Mouse (Mus musculus) thymus, adult 2 months (tissue): ENCODE measurements around the gene Rxra. TPM values are rescaled to one million over a fixed set of nuclear protein-coding genes. Genes with fewer than 3 reads are reported as not detected.

Experiments used
- DNase-seq: peaks from one replicate; pipeline ENCODE4 v3.0.0; 2021
- H3K27ac ChIP-seq: fragments of 200-500 bp; 2 replicates; pipeline ENCODE4 v1.5.1; 2012; ENCODE audit warnings: low read length, control low read depth; ENCODE audit not compliant: control insufficient read depth, insufficient read depth
- H3K27me3 ChIP-seq: fragments of 200-500 bp; 2 replicates; pipeline ENCODE4 v1.6.1; 2012; ENCODE audit warnings: mild to moderate bottlenecking, low read length, moderate library complexity, mixed read lengths; ENCODE audit not compliant: control insufficient read depth, insufficient read depth
- H3K36me3 ChIP-seq: fragments of 200-500 bp; 2 replicates; pipeline ENCODE4 v1.6.1; 2012; ENCODE audit warnings: mild to moderate bottlenecking, low read length, moderate library complexity; ENCODE audit not compliant: control insufficient read depth, insufficient read depth
- H3K4me1 ChIP-seq: fragments of 200-500 bp; replicated peaks from 2 replicates; pipeline ENCODE4 v1.6.1; 2012; ENCODE audit warnings: low read length; ENCODE audit not compliant: control insufficient read depth, insufficient read depth
- H3K4me3 ChIP-seq: fragments of 200-500 bp; 2 replicates; pipeline ENCODE4 v1.5.1; 2012; ENCODE audit warnings: mild to moderate bottlenecking, low read length, control low read depth, moderate library complexity; ENCODE audit not compliant: control insufficient read depth, insufficient read depth
- CTCF ChIP-seq: fragments of 200-500 bp; IDR thresholded peaks from 2 replicates; pipeline ENCODE4 v1.5.1; 2012; ENCODE audit warnings: mild to moderate bottlenecking, control low read depth, low read length, moderate library complexity, borderline replicate concordance; ENCODE audit not compliant: control insufficient read depth, poor library complexity, insufficient read depth; ENCODE audit errors: extremely low read depth
- POLR2A ChIP-seq: fragments of 200-500 bp; IDR thresholded peaks from 2 replicates; pipeline ENCODE4 v1.6.1; 2012; ENCODE audit warnings: mild to moderate bottlenecking, low read length, control low read depth, moderate library complexity; ENCODE audit not compliant: control insufficient read depth, poor library complexity, insufficient read depth; ENCODE audit errors: extremely low read depth
- WGBS: fragments of 180-500 bp; shearing (Covaris S2); methylation state at CpG from one replicate; pipeline ENCODE4 v1.1.7; 2018; 5-methylcytosine and 5-hydroxymethylcytosine counted together
- polyA plus RNA-seq: library from polyadenylated mRNA; depleted of rRNA; stranded (reverse); fragments of >200 nt; gene quantifications from 2 replicates; pipeline ENCODE4 v1.2.3, GENCODE M21; 2012

The Rxra gene
- polyA plus RNA-seq, 1 experiment: 40.3 TPM

- peak overlapping the region; percentile 93 for H3K4me3 ChIP-seq
Observed at GRCm38 (mm10) chr2:27678331-27678730, 2.1 kb downstream of the Rxra start.

GRCm38 (mm10) chr2:27678836-27679480 lies 2.7 kb downstream of the Rxra start:
- TF ChIP-seq CTCF: no peak
- no peak for TF ChIP-seq POLR2A
- WGBS: 92% methylated on average over 7 of the region's 7 CpGs
- no peak for DNase-seq
- H3K36me3 ChIP-seq: no peaks in the 10 kb centered on the region
- H3K27me3 ChIP-seq: peaks cover 5% of the 10 kb centered on the region; the same call in 1 of the 2 replicates
- peaks cover 21% of the 10 kb centered on the region for H3K4me1 ChIP-seq
- no peak overlapping the region for H3K27ac ChIP-seq
- no peak overlapping the region for H3K4me3 ChIP-seq

More at GRCm38 (mm10) chr2:27678331-27678730, 2.1 kb downstream of the Rxra start:
- H3K4me1 ChIP-seq: peaks cover 21% of the 10 kb centered on the region
- TF ChIP-seq POLR2A (no peak), CTCF (no peak)
- H3K27ac ChIP-seq: no peak overlapping the region
- H3K36me3 ChIP-seq: no peaks in the 10 kb centered on the region
- H3K27me3 ChIP-seq: peaks cover 5% of the 10 kb centered on the region; the same call in 1 of the 2 replicates
- DNase-seq: no peak
- 74% methylated on average over 4 of the region's 4 CpGs for WGBS

GRCm38 (mm10) chr2:27679621-27680025 lies 3.4 kb downstream of the Rxra start:
- WGBS: 95% methylated on average over 3 of the region's 3 CpGs
- peaks cover 21% of the 10 kb centered on the region for H3K4me1 ChIP-seq

GRCm38 (mm10) chr2:27680058-27680457 lies 3.8 kb downstream of the Rxra start:
- Histone ChIP-seq H3K4me3 (no peak overlapping the region), H3K27ac (no peak overlapping the region), H3K27me3 (peaks cover 5% of the 10 kb centered on the region; the same call in 1 of the 2 replicates), H3K36me3 (no peaks in the 10 kb centered on the region), H3K4me1 (peaks cover 21% of the 10 kb centered on the region)
- WGBS: 63% methylated on average over 6 of the region's 6 CpGs
- TF ChIP-seq CTCF: no peak
- DNase-seq: no peak

More at GRCm38 (mm10) chr2:27679621-27680025, 3.4 kb downstream of the Rxra start:
- no peak overlapping the region for H3K4me3 ChIP-seq
- no peak overlapping the region for H3K27ac ChIP-seq
- peaks cover 5% of the 10 kb centered on the region; the same call in 1 of the 2 replicates for H3K27me3 ChIP-seq
- H3K36me3 ChIP-seq: no peaks in the 10 kb centered on the region
- DNase-seq: no peak
- TF ChIP-seq CTCF (no peak), POLR2A (no peak)

GRCm38 (mm10) chr2:27680595-27680994 lies 4.4 kb downstream of the Rxra start:
- no peak for DNase-seq
- H3K27ac ChIP-seq: no peak overlapping the region
- no peaks in the 10 kb centered on the region for H3K36me3 ChIP-seq
- no peak overlapping the region for H3K4me3 ChIP-seq
- WGBS: 84% methylated on average over 4 of the region's 4 CpGs
- H3K4me1 ChIP-seq: peaks cover 21% of the 10 kb centered on the region
- TF ChIP-seq POLR2A: no peak
- no peak for TF ChIP-seq CTCF
- peaks cover 5% of the 10 kb centered on the region; the same call in 1 of the 2 replicates for H3K27me3 ChIP-seq

- H3K27ac ChIP-seq: no peak overlapping the region
- WGBS: 93% methylated on average over 4 of the region's 4 CpGs
- H3K4me1 ChIP-seq: peaks cover 19% of the 10 kb centered on the region
- no peaks in the 10 kb centered on the region for H3K36me3 ChIP-seq
- H3K27me3 ChIP-seq: peaks cover 5% of the 10 kb centered on the region; the same call in 1 of the 2 replicates
- no peak overlapping the region for H3K4me3 ChIP-seq
- TF ChIP-seq CTCF (no peak), POLR2A (no peak)
- DNase-seq: no peak
Observed at GRCm38 (mm10) chr2:27681426-27681825, 5.2 kb downstream of the Rxra start.
